Mouse (Mus musculus) heart, adult 11 months (tissue): Measurements from ENCODE around the gene Rab22a.
"Not testable (repeated sequence)": the region's sequence is repeated elsewhere in the genome, so short reads cannot be mapped to it uniquely, and the experiment has no call there.

Experiments
- DNase-seq: peaks from one replicate; pipeline ENCODE4 v3.0.0; 2022

The Rab22a gene

GRCm38 (mm10) chr2:173672328-173672896 is 12.9 kb downstream of the Rab22a start:
- no peak for DNase-seq

DNA sequence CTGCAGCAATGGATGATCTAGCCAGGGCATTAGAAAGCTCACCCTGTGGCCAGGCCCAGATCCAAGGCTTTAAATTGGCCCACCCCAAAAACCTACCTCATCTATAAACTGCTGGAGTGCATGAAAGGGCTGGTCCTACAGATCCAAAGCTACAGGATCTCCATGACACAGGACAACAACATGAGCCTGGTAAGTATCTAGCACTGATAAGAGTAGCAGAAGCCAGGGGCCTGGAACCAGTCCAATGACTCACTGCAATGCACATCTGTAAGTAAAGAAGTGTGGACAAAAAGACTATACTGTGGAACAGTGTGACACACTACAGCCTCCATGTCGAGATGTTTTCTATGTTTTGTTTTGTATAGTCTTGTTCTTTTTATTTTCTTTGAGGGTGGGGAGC is 13.9 kb downstream of the Rab22a start:
- peak; percentile 65 for DNase-seq

GRCm38 (mm10) chr2:173678593-173678992 is 19.0 kb downstream of the Rab22a start:
- DNase-seq, result no peak

- DNase-seq, result no peak
These were observed 19.7 kb downstream of the Rab22a start for GRCm38 (mm10) chr2:173679217-173679616.

DNA sequence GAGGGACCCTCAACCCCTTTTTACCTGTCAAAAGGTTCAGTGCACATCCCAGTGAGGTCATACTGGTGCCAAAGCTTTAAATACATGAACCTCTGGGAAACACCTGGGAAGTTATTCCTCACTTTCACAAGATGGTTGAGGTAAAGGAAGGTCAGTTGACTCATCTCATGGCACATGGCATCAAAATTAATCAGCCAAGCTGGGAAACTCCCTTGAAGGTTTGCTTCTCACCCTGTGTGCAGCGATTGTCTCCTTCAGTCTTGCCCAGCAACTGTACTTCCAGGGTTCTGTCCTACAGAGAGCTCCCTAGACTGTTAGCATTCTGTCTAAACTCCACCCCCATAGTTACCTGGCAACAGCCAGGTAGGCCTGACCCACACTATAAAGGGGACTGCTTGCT is 20.6 kb downstream of the Rab22a start:
- DNase-seq, result no peak

DNA sequence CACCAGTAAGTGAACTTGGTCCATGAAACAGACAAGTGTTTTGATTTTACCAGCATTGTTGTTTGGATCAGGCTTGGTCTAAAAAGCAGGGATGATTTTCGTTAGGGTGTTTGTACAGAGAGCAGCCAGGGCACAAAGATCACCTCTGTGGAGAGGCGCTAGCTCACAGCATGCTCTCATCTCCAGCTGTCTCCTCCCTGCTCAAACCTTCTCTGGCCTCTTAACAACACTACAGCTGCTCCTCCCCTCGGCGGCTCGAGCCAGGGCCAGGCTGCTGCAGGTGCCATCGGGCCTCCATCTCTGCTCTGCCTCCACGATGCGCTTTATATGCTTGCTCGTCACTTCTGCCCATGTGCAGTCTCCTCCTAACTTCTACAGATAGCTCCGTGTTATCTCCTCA is 23.2 kb downstream of the Rab22a start:
- DNase-seq, result no peak

- DNase-seq, result no peak
These were observed 26.3 kb downstream of the Rab22a start for GRCm38 (mm10) chr2:173685781-173686361.

GRCm38 (mm10) chr2:173687363-173687762 is 27.8 kb downstream of the Rab22a start:
- no peak for DNase-seq

DNA sequence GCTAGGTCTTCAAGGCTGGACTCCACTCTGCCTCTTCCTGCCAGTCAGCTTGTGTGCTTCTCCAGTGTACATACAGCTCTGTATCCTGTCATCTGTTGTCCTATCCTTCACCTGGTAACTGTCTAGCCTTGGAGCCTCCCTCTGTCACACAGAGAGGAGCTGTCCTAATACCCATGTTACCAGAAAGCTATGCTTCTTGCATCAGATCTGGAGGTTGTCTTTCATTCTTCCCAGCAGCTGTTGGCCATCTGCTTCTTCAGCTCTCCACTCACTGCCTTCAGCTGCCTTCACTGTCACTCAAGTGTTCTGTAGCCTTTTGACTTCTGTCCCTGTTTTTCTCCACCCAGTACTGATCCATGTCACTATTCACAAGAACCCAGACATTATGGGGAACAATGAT is 30.3 kb downstream of the Rab22a start:
- no peak for DNase-seq

DNA sequence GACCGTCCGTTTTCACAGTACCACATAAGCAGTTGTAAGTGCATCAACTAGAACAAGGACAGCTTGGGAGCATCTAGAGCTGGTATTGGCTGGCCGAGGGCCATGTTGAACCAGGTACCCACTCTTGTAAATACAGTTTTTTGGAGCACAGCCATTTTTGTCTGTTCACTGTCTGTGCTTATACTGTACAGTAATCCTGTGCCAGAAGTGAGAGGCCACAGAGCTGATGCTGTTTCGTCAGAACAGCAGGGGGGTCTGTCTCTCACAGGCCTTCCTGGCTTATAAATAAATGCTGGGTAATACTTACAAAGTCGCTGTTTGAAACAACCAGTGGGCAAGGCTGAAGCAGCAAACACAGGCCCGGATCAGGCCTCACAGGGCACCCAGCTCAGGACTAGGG is 32.2 kb downstream of the Rab22a start:
- no peak for DNase-seq

- DNase-seq, result no peak
These were observed 33.1 kb downstream of the Rab22a start for GRCm38 (mm10) chr2:173692693-173693092.

DNA sequence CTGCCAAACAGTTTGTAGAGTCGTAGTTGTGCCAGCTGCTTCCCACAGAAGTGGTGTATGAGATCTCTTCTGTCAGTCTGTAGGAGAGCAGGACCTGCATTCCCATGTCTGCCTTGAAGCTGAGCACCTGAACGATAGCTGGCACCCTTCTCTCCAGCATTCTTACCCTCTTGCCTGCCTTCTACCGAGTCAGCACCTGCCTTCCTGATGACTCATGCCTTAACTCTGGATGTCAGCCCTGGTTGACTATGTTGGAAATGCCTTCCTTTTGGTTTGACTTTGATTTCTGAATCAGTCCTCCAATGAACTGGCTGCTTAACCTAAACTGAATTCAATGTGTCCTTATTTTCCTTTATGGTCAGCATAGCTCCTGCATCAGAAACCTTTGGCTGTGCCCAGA is 39.3 kb downstream of the Rab22a start:
- no peak for DNase-seq

- no peak for DNase-seq
These were observed 42.7 kb downstream of the Rab22a start for GRCm38 (mm10) chr2:173702096-173702866.

DNA sequence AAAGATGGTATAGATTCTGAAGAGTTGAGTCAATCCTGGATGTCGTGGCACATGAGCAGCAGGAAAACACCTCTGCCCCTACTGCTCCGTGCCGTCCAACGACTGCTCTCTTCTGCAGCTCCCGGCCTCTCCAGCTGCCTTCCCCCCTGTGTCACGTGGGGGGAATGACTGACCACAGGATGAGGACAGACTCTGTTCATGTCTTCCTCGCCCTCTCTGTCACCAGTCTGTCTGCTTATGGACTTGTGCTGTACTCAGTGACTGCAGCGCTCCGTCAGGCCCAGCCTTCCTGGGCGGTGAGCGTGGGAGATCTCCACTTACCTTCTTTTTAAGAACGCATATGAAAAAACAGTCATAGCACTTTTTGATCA is 43.3 kb downstream of the Rab22a start:
- DNase-seq, result no peak

DNA sequence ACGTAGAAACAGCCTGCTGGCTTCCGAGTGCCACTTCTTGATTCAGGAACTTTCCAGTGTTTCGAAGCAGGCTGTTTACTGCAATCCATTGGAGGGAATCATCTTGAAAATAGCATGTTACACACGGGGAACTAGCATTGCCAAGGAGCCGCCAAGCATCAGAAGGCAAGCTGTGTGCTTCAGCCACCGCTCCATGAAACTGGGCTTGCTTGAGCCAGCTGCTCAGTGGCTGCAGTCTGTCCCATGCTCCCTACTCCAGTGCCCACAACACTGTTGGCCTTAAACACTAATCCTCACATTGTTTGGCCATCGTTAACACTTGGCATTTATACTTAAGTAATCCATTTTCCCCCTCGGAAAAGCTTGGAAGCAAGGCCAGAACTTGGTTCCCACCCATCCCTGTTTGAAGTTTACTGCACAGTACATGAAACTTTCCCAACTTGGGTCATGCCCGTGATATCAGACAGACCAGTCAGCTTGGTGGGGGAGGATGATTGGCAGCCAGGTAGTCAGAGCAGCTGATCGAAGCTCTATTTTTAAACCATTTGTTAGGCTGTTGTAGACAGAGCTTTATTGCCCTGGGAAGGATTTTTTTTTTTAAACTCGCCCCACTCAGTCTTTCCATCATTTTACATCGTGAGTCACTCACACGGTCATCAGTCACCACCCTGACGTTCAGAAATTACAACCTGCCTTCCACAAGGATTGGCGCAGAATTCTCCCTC is 46.4 kb downstream of the Rab22a start:
- no peak for DNase-seq

- not testable (repeated sequence) for DNase-seq
These were observed 48.1 kb downstream of the Rab22a start for GRCm38 (mm10) chr2:173707626-173708025.

- DNase-seq, result no peak
These were observed 50.6 kb downstream of the Rab22a start for GRCm38 (mm10) chr2:173710193-173710592.

DNA sequence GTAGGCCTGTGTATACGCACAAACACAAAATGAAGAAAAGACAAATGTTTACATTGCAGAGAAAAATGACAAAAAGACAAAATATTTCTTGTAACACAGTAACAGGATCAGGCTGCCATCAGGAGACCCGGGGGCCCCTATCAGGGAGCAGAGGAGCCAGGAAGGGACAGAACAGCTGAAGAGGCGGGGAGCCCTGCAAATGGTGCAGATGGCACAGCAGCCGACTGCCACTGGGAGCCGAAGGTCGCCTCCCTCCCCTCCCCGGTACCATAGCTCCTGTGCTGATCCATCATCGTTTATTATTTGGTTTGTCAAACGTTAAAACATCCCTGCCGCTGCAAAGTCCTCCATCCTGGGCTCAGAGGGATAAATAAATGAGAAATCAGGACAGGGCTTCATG is 53.1 kb downstream of the Rab22a start:
- DNase-seq, result no peak

DNA sequence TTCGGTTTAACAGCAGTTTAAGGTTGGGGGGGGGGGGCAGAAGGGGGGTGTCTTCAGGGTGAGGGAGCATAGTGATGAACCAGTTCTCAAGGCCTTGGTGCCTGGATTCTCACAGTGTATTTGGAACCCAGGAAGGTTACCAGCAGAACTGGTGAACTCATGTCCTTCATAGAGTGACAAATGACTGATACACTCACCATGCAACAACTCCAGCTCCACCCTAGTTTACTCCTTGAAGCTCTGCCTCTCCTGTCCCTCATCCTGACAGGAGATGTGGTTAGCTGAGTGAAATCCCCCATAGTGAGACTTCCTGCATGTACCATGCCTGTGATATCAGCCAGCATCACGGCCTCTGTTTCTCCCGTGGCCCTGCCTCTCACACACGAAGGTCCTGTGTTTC is 53.7 kb downstream of the Rab22a start:
- no peak for DNase-seq

DNA sequence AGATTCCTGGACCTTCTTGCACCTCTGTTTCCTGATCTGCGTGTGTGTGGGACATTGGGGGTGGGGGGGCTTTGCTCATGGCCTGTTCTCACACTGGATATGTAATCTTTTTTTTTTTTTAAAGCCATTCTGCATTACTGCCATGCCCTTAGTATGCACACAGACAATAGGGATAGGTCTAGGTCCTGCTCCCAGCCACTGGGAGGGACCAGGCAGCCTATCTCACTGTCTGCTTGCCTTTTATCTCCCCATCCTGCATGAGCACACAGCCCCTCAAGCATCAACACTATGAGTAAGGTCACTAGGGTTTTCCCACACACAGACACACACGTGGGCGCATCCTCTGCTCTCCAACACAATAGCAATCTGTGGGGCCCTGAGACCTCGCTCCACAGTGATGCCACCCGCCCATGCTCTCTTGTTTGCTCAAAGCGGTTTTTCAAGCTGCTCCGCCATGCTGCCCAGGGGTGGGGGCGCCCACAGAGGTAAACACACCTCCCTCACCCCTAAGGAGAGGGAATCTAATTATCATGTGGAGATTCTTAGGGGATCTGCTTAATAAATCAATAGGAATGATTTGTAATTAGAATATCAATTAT is 55.2 kb downstream of the Rab22a start:
- DNase-seq, result no peak

DNA sequence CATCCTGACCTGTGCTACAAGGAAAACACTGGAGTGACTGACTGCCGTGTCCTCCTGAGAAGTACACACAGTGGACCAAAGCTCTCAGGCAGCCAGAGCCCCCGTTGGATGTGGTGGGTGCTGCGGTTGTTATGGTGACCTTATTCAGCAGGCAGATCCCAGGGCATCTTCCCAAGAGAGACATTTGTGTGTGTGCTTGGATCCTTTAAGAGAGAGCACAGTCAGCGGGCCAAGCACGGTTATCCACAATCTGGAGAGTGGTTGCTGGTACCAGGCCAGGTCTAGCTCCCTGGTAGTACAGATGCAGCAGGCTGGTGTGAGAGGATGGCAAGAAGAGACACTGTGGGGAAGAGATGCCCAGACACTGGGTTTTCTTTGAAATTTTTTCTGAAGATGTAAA is 57.4 kb downstream of the Rab22a start:
- DNase-seq, result no peak

DNA sequence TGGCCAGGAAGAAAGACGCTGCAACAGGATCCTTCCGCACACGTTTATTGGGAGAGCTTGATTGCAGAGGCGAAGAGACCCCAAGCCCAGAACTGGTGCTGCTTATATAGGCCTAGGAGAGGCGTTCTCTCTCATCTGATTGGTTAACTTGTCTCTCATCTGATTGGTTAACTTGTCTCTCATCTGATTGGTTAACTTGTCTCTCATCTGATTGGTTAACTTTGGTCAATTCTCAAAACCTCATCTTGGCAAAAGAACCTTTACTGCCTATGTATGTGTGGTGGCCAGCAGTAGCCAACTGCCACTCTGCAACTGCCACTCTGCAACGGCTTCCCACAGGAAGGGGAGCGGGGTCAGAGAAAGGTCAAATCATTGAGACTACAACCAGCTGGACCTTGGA is 59.6 kb downstream of the Rab22a start, which contains the start of gene 1700010B08Rik:
TSS of gene 1700010B08Rik (plus strand) at position 301 of the 400 bp plus-strand sequence.
- DNase-seq, result not testable (repeated sequence)

DNA sequence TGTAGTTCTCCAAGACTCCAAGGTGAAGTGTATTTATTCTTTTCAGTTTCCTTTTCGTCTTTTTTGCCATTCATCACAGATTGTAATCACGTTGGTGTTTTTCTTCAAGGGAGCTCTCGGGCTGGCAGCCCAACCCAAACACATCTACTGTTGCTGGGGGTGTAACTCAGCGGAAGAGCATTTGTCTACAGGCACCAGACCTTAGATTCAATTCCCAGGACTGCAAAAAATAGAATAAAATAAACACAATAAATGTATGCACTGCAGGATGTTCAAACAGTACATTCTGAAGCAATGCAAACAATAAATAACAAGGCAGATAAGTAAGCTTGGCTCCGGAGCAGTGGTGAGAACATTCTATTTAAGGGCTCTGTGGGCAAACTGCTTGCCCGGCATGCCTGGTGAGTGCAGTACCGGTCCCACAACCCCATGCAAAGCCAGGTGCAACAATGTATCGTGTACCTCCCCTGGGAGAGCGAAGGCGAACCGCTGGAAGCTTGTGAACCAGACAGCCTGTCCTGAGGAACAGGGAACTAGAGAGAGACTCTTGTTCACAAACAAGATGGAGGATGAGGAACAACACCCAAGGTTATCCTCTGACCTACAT is 62.8 kb downstream of the Rab22a start:
- no peak for DNase-seq
